Mouse (Mus musculus): ENCODE measurements around the gene Btbd1. TPM values are rescaled to one million over a fixed set of nuclear protein-coding genes. Genes with fewer than 3 reads are reported as not detected.

Btbd1 gene
- total and polyA plus RNA-seq, 2 experiments from 2014 or later = 96.6 to 98.6 TPM

GRCm38 (mm10) chr7:81850171-81850570, 20.9 kb upstream of the Btbd1 start:
- H3K9ac ChIP-seq (replicated peaks; ENCODE audit: low read depth, low read length) = no peak overlapping the region
- no peak for TF ChIP-seq EP300 (IDR thresholded peaks at IDR 0.05; ENCODE audit: low read depth)
- TF ChIP-seq CTCF (IDR thresholded peaks at IDR 0.05; ENCODE audit: low read depth) = no peak
- H3K4me3 ChIP-seq (ENCODE audit: low read depth, low read length) = no peak overlapping the region
- ATAC-seq (ENCODE audit: insufficient read depth, low read depth) (no peak), DNase-seq (ENCODE audit: low spot score) (no peak)
- no peaks in the 10 kb centered on the region for H3K36me3 ChIP-seq (replicated peaks; ENCODE audit: control insufficient read depth, insufficient read depth, low read length)
- H3K4me2 ChIP-seq (ENCODE audit: low read depth, low read length) = no peak overlapping the region
- no peak overlapping the region for H3K27ac ChIP-seq (ENCODE audit: low read depth)
- H3K9me3 ChIP-seq (replicated peaks; ENCODE audit: control insufficient read depth, low read length) = no peaks in the 10 kb centered on the region
- no peaks in the 10 kb centered on the region for H3K27me3 ChIP-seq (ENCODE audit: control insufficient read depth, insufficient read depth, low read length)
- WGBS = 71% methylated on average over 6 of the region's 6 CpGs
- H3K4me1 ChIP-seq (ENCODE audit: control insufficient read depth, insufficient read depth) = peaks cover 9% of the 10 kb centered on the region

- TF ChIP-seq EP300 (IDR thresholded peaks at IDR 0.05; ENCODE audit: low read depth) (no peak), CTCF (IDR thresholded peaks at IDR 0.05; ENCODE audit: low read depth) (no peak)
- Histone ChIP-seq H3K27me3 (ENCODE audit: control insufficient read depth, insufficient read depth, low read length) (no peaks in the 10 kb centered on the region), H3K4me3 (ENCODE audit: low read depth, low read length) (no peak overlapping the region), H3K4me2 (ENCODE audit: low read depth, low read length) (no peak overlapping the region), H3K9me3 (replicated peaks; ENCODE audit: control insufficient read depth, low read length) (no peaks in the 10 kb centered on the region), H3K9ac (replicated peaks; ENCODE audit: low read depth, low read length) (no peak overlapping the region), H3K36me3 (replicated peaks; ENCODE audit: control insufficient read depth, insufficient read depth, low read length) (no peaks in the 10 kb centered on the region), H3K4me1 (ENCODE audit: control insufficient read depth, insufficient read depth) (peaks cover 5% of the 10 kb centered on the region), H3K27ac (ENCODE audit: low read depth) (no peak overlapping the region)
- WGBS = 88% methylated on average over 7 of the region's 7 CpGs
- no peak for ATAC-seq (ENCODE audit: insufficient read depth, low read depth)
- DNase-seq (ENCODE audit: low spot score) = no peak
These were observed 20.4 kb upstream of the Btbd1 start for GRCm38 (mm10) chr7:81849633-81850032.

DNA sequence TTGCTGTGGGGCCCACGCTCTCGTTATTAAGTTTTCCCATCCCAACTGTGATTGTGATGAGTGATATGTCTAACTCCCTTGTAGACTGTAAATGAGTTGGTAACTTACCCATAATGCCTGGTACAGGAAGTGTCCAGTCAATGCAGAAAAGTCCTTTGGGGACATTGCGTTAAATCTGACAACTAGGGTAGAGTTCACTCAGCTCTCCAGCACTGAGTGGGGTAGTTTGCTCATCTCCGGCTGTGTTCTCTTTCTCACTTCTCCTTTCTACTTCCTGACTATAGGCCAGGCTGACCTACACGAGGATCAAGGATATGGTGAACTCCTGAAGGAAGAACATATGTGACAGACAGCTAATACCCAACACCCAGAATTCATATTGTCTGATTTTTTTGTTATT, 20.0 kb upstream of the Btbd1 start:
- Histone ChIP-seq H3K9ac (replicated peaks; ENCODE audit: low read depth, low read length) (no peak overlapping the region), H3K27me3 (ENCODE audit: control insufficient read depth, insufficient read depth, low read length) (no peaks in the 10 kb centered on the region), H3K4me3 (ENCODE audit: low read depth, low read length) (no peak overlapping the region), H3K36me3 (replicated peaks; ENCODE audit: control insufficient read depth, insufficient read depth, low read length) (no peaks in the 10 kb centered on the region), H3K27ac (ENCODE audit: low read depth) (no peak overlapping the region), H3K4me1 (ENCODE audit: control insufficient read depth, insufficient read depth) (peaks cover under 1% of the 10 kb centered on the region; the same call in 1 of the 2 replicates), H3K9me3 (replicated peaks; ENCODE audit: control insufficient read depth, low read length) (no peaks in the 10 kb centered on the region), H3K4me2 (ENCODE audit: low read depth, low read length) (no peak overlapping the region)
- no peak for ATAC-seq (ENCODE audit: insufficient read depth, low read depth)
- DNase-seq (ENCODE audit: low spot score) = no peak
- no peak for TF ChIP-seq CTCF (IDR thresholded peaks at IDR 0.05; ENCODE audit: low read depth)
- TF ChIP-seq EP300 (IDR thresholded peaks at IDR 0.05; ENCODE audit: low read depth) = no peak
- WGBS = 76% methylated on average over 5 of the region's 5 CpGs

GRCm38 (mm10) chr7:81847777-81848176, 18.5 kb upstream of the Btbd1 start:
- Histone ChIP-seq H3K4me1 (ENCODE audit: control insufficient read depth, insufficient read depth) (no peaks in the 10 kb centered on the region), H3K27me3 (ENCODE audit: control insufficient read depth, insufficient read depth, low read length) (no peaks in the 10 kb centered on the region), H3K36me3 (replicated peaks; ENCODE audit: control insufficient read depth, insufficient read depth, low read length) (no peaks in the 10 kb centered on the region), H3K9ac (replicated peaks; ENCODE audit: low read depth, low read length) (no peak overlapping the region), H3K4me3 (ENCODE audit: low read depth, low read length) (no peak overlapping the region), H3K9me3 (replicated peaks; ENCODE audit: control insufficient read depth, low read length) (no peaks in the 10 kb centered on the region), H3K4me2 (ENCODE audit: low read depth, low read length) (no peak overlapping the region), H3K27ac (ENCODE audit: low read depth) (no peak overlapping the region)
- 70% methylated on average over 4 of the region's 4 CpGs for WGBS
- ATAC-seq (ENCODE audit: insufficient read depth, low read depth) (no peak), DNase-seq (ENCODE audit: low spot score) (no peak)
- TF ChIP-seq EP300 (IDR thresholded peaks at IDR 0.05; ENCODE audit: low read depth) (no peak), CTCF (IDR thresholded peaks at IDR 0.05; ENCODE audit: low read depth) (no peak)

GRCm38 (mm10) chr7:81847010-81847409, 17.8 kb upstream of the Btbd1 start:
- Histone ChIP-seq H3K4me3 (ENCODE audit: low read depth, low read length) (no peak overlapping the region), H3K27ac (ENCODE audit: low read depth) (no peak overlapping the region), H3K9ac (replicated peaks; ENCODE audit: low read depth, low read length) (no peak overlapping the region), H3K36me3 (replicated peaks; ENCODE audit: control insufficient read depth, insufficient read depth, low read length) (no peaks in the 10 kb centered on the region), H3K9me3 (replicated peaks; ENCODE audit: control insufficient read depth, low read length) (no peaks in the 10 kb centered on the region), H3K4me1 (ENCODE audit: control insufficient read depth, insufficient read depth) (no peaks in the 10 kb centered on the region), H3K4me2 (ENCODE audit: low read depth, low read length) (no peak overlapping the region), H3K27me3 (ENCODE audit: control insufficient read depth, insufficient read depth, low read length) (no peaks in the 10 kb centered on the region)
- TF ChIP-seq CTCF (IDR thresholded peaks at IDR 0.05; ENCODE audit: low read depth) (no peak), EP300 (IDR thresholded peaks at IDR 0.05; ENCODE audit: low read depth) (no peak)
- 44% methylated on average over 8 of the region's 8 CpGs for WGBS
- DNase-seq (ENCODE audit: low spot score) = no peak
- peak; percentile 55 for ATAC-seq (ENCODE audit: insufficient read depth, low read depth)

- no peak overlapping the region for H3K27ac ChIP-seq (ENCODE audit: low read depth)
- no peak overlapping the region for H3K9ac ChIP-seq (replicated peaks; ENCODE audit: low read depth, low read length)
- no peaks in the 10 kb centered on the region for H3K36me3 ChIP-seq (replicated peaks; ENCODE audit: control insufficient read depth, insufficient read depth, low read length)
- H3K4me3 ChIP-seq (ENCODE audit: low read depth, low read length) = no peak overlapping the region
- WGBS = 75% methylated on average over 8 of the region's 8 CpGs
- H3K4me2 ChIP-seq (ENCODE audit: low read depth, low read length) = no peak overlapping the region
- no peak for DNase-seq (ENCODE audit: low spot score)
- no peaks in the 10 kb centered on the region for H3K27me3 ChIP-seq (ENCODE audit: control insufficient read depth, insufficient read depth, low read length)
- TF ChIP-seq EP300 (IDR thresholded peaks at IDR 0.05; ENCODE audit: low read depth) (no peak), CTCF (IDR thresholded peaks at IDR 0.05; ENCODE audit: low read depth) (no peak)
- no peaks in the 10 kb centered on the region for H3K4me1 ChIP-seq (ENCODE audit: control insufficient read depth, insufficient read depth)
- ATAC-seq (ENCODE audit: insufficient read depth, low read depth) = no peak
- no peaks in the 10 kb centered on the region for H3K9me3 ChIP-seq (replicated peaks; ENCODE audit: control insufficient read depth, low read length)
These were observed 16.8 kb upstream of the Btbd1 start for GRCm38 (mm10) chr7:81846008-81846407.
